Mouse (Mus musculus): ENCODE data around the gene Hint3.
"Not testable (repeated sequence)": the region's sequence is repeated elsewhere in the genome, so short reads cannot be mapped to it uniquely, and the experiment has no call there.

Hint3 gene

GRCm38 (mm10) chr10:30629513-30629912 is at the start of gene Hint3:
Gene Hint3, minus strand, starts transcription at chr10:30629632.
- no peak for DNase-seq (ENCODE audit: low spot score in 2 of 2)

- DNase-seq (ENCODE audit: low spot score in 2 of 2), result no peak
Measured at GRCm38 (mm10) chr10:30678051-30678450, 48.6 kb upstream of the Hint3 start.

GRCm38 (mm10) chr10:30674825-30675224 is 45.4 kb upstream of the Hint3 start:
- DNase-seq (ENCODE audit: low spot score in 2 of 2), result no peak

GRCm38 (mm10) chr10:30666580-30666979 is 37.1 kb upstream of the Hint3 start:
- no peak for DNase-seq (ENCODE audit: low spot score in 2 of 2)

GRCm38 (mm10) chr10:30660564-30661328 is 31.3 kb upstream of the Hint3 start:
- no peak for DNase-seq (ENCODE audit: low spot score in 2 of 2)

- DNase-seq (ENCODE audit: low spot score in 2 of 2), result no peak
Measured at GRCm38 (mm10) chr10:30655655-30656054, 26.2 kb upstream of the Hint3 start.

GRCm38 (mm10) chr10:30647681-30648080 is 18.2 kb upstream of the Hint3 start:
- DNase-seq (ENCODE audit: low spot score in 2 of 2), result no peak

- no peak for DNase-seq (ENCODE audit: low spot score in 2 of 2)
Measured at GRCm38 (mm10) chr10:30638216-30638615, 8.8 kb upstream of the Hint3 start.

- DNase-seq (ENCODE audit: low spot score in 2 of 2), result not testable (repeated sequence)
Measured at GRCm38 (mm10) chr10:30636474-30637154, 7.2 kb upstream of the Hint3 start.

GRCm38 (mm10) chr10:30632718-30633117 is 3.3 kb upstream of the Hint3 start:
- DNase-seq (ENCODE audit: low spot score in 2 of 2), result no peak

GRCm38 (mm10) chr10:30629977-30630376 is 545 bp upstream of the Hint3 start:
- DNase-seq (ENCODE audit: low spot score in 2 of 2), result no peak

- not testable (repeated sequence) for DNase-seq (ENCODE audit: low spot score in 2 of 2)
Measured at GRCm38 (mm10) chr10:30628444-30628843, 988 bp downstream of the Hint3 start.

- DNase-seq (ENCODE audit: low spot score in 2 of 2), result no peak
Measured at GRCm38 (mm10) chr10:30627548-30627947, 1.9 kb downstream of the Hint3 start.

- DNase-seq (ENCODE audit: low spot score in 2 of 2), result no peak
Measured at GRCm38 (mm10) chr10:30624161-30625019, 5.0 kb downstream of the Hint3 start.

- no peak for DNase-seq (ENCODE audit: low spot score in 2 of 2)
Measured at GRCm38 (mm10) chr10:30622928-30623327, 6.5 kb downstream of the Hint3 start.

- DNase-seq (ENCODE audit: low spot score in 2 of 2), result no peak
Measured at GRCm38 (mm10) chr10:30618918-30619210, 10.6 kb downstream of the Hint3 start.

GRCm38 (mm10) chr10:30618091-30618917 is 11.1 kb downstream of the Hint3 start:
- DNase-seq (ENCODE audit: low spot score in 2 of 2), result peak; percentile 98 to 99

GRCm38 (mm10) chr10:30613039-30613438 is 16.4 kb downstream of the Hint3 start:
- DNase-seq (ENCODE audit: low spot score in 2 of 2), result no peak

GRCm38 (mm10) chr10:30609614-30610013 is 19.8 kb downstream of the Hint3 start:
- DNase-seq (ENCODE audit: low spot score in 2 of 2), result no peak

GRCm38 (mm10) chr10:30608109-30608508 is 21.3 kb downstream of the Hint3 start:
- DNase-seq (ENCODE audit: low spot score in 2 of 2), result no peak

GRCm38 (mm10) chr10:30600542-30600966 is 28.9 kb downstream of the Hint3 start, which contains the start of gene Trmt11:
Gene Trmt11, minus strand, starts transcription at chr10:30600749.
- peak; percentile 86 to 91 for DNase-seq (ENCODE audit: low spot score in 2 of 2)

All from urinary bladder, postnatal 4 days (tissue).